Mouse (Mus musculus) layer of hippocampus, adult 18-20 months (tissue): ENCODE measurements at regions not wholly inside any gene's neighbourhood (a gene's known extent, or its start where the extent isn't known, plus 50 kb on each side); places are given as distances from the start of the nearest gene placed in this dataset.

Source experiments
- DNase-seq, 2 experiments: peaks; one replicate each; pipeline ENCODE4 v3.0.0; 2022; ENCODE audit warnings: low spot score in 2 of 2

DNA sequence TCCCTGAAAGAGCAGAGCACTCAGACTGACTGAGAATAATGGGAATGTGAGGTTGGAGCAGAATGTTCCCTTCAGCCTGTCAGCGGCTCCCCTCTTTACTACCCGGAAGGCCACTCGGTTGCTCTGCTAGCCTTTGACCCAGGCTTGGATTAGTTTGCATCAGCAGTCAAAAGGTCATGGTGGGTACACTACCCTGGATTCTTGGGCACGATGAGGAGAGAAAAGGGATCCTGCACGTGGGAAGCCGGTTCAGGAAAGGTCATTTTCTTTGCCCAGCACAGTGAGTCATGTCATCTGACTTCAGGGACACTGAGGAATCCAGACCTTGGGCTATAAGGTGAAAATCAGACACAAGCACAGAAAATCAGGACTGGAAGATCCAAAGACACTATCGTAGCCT, 443.3 kb downstream of the Rps24 start:
- no peak for DNase-seq

DNA sequence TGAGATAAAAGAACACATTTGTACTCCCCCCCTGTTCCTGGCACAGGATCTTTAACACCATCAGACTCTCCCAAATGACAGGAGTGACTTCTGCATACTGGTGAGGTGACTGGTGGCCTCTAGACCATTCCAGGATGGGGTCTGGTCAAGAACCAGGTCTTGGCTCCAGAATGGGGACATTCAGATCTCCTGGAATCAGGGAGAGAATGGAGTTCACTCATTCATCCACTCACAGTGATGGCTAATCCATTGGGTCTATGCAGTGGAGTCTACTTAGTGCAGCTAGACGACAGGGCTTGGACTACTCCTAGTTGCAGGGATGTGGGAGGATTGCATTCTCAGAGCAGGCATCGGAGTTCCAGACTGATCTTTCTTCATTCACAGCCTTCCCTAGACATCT, 451.0 kb downstream of the Rps24 start:
- no peak for DNase-seq

DNA sequence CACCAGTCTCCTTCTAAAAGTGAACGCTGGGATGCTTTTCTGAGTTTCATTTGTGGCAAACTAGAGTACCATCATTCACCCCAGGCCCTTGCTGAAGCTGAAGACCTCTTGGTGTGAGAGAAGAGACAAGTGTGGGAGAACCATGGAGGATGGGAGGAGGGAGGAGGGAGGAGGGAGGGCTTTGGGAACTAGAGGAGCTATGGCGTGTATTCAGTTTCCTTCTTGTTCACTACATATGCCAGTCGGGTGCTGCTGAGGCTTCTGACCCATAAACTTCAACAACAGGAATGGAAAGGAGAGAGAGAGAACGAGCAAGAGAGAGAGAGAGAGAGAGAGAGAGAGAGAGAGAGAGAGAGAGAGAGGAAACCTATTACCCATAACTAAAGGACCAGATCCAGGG, 452.1 kb downstream of the Rps24 start:
- DNase-seq: no peak

DNA sequence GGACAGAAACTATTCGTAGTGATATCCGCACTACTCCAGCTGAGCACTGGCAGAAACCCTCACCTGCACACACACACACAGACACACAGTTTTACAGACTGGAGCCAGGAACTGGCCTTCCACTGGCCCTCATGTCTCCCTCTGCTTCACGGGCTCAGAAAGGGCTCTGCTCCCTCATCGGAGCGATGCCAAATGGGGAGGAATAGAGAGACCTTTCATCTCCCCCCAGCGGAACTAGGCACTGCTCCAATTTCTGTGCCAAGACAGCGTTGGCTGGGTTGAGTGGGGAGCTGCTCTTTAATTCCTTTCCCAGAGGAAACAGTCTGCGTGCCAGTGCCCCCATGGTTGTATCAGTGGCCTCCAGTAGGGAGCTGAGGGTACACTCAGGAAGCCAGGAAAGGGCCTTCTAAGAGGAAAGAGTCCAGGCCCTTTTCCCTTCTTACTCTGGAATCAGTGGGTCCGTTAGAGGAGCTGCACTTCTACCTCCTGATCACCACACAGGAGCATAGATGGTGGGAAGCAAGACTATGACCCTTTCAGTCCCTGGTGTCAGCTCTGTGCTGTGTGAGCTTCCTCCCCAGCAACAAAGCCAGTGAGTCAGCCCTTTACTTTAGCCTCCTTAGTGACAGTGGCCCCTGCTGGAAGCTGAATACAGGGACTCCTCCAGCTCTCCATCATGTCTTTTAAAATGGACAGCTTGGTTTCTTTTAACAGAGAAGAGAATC, 452.7 kb downstream of the Rps24 start:
- peak; percentile 66 to 85 for DNase-seq

DNA sequence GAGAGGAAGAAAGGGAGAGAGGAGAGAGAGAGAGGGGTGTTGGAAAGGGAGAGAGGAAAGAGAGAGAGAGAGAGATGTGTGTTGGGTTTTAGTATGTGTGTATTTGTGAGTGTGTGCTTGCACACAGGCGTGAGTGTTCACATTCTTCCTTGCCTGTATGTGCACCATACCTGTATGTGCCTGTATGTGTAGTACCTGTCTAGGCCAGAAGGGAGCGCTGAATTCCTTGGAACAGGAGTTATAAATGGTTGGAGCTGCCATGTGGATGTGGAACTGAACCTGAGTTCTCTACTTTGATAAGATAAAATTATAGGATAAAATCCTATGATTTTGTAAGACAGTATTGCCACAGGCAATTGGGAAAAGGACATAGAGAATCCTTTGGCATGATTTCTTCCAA, 458.8 kb downstream of the Rps24 start:
- DNase-seq: no peak

DNA sequence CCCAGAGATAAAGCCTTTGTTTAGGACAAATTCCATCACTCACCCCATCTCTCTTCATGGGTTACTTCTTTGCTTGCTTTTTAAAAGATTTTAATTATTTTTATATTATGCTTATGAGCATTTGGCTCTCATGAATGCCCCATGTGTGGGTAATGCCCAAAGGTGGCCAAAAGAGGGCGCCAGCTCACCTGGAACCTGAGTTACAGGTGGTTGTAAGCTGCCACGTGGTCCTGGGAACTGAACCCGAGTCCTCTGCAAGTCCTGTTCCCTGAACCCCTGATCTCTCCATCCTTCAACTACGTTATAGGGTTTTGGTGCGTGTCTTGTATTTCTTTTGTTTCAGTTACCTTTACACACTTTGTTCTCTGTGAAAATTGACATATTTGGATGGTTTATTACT, 460.2 kb downstream of the Rps24 start:
- no peak for DNase-seq

DNA sequence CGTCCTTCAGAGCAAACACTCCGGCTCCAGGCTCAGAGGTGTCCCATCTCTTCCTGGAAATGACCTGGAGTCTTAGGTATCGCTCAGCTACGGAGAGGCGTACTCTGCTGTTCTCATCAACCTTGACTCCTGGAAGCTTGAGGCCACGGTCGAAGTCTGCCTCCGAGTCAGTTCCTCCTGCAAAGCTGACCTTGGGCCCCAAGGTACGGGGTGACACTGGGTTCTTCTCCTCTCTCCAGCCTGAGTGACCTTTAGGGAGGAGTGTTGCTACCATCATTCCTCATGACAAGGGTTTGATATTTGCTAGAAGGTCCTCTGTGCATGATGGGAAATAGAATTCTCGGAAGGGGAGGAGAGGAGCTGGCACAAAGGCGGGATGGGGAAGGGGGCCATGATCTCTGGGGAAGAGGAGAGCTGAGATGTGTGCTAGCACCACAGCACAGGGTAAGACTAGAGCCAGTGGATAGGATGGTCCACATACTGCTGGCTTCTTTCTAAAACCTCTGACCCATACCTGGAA, 469.0 kb downstream of the Rps24 start:
- DNase-seq: no peak

DNA sequence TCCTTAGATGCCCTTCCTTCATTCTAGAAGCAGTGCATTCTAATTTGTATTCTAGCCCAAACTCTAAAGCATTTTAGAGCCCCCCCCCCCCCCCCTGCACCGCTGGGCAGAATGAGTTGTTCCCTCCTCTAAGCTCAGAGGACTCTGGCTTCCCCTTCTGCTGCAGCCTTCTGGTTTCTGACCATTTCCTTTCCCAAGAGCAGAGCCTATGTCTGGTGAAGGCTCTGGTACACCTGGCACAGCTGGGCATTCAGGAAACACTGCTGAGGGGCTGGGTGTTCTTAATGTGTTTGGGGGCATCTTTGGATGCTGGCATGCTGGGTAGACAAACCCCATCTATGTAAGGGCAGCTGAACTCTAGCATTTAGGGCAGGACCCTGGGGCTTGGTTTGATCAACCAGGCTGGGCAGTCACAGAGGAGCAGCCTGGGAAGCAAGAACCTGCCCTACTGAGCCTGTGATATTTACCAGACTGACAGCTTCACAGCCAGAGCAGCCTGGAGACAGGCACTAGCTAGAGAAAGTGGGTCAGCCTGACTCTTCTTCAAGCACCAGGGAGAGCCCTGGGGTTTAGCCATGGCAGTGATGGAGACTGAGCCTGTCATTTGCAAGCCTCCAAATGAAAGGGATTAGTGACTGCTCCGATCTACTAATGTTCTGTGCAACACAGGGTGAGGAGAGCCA, 469.7 kb downstream of the Rps24 start:
- DNase-seq: no peak

DNA sequence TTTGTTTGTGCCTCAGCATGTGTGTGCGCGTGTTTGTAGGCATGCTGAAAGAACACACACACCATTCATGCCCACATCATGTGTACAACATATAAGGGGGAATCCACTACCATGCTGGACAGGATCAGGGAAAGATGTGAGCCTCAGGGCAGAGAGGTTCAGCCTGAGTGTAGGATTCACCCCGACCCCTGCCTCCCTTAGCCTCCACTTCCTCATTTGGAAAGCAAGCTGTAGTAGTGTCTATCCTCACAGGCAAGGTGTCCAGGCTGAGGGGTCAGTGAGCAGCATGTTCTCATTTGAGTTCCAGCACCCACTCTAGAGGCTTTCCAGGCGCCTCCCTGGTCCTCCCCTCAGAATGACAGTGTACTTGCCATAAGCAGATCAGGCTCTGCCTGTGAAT, 470.5 kb downstream of the Rps24 start:
- no peak for DNase-seq

DNA sequence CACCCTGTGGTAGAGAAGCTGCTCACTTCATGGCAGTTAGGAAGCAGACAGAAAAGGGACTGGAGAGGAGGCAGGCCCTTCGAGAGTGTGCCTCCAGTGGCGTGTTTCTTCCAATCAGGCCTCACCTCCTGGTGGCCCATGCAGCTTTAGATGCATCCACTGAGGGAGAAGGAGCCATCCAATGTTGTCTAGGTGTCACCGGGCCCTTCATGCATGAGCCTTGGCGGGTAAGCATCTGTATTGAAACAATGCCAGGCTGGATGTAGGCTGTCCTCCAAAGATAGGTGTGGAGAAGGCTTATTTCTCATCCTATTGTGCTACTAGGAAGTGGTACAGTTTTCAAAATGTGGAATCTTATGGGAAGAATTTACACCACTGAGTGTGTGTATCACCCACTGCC, 471.9 kb downstream of the Rps24 start:
- DNase-seq: no peak

DNA sequence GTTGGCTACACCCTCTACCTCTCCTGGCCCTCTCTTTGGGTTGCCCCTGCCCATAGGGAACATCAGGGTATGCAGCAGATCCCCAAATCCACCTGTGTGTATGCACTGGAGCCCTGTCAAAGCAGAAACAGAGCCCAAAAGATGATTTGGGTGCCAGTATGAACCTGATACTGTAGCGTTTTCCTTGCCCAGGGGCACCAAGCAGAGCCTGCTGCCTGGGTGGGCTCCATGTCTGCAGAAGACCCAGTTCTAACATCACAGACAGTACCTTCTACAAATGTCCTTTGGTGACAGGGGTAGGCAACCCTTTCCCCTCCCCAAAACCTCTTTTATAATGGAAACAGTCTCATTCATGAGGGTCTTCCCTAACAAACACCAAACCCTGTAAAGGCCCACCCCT, 472.5 kb downstream of the Rps24 start:
- no peak for DNase-seq

DNA sequence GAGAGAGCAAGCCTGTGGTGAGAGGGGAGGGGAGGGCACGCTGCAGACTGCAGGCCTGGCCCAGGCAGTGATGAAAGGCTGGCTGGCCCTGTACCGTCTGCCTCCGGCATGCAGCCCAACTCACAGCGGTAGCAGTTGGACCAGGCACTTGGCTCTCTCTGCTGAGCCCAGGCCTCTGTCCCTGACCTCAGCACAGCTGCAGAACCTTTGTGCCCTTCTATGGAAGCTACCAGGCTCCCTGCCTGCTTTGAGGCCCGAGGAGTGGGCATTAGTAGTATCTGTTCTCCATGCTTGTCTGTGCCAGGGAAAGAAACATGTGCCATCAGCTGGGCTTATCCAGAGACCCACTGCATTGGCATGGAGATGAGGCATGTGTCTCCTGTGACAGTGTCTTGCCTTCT, 473.2 kb downstream of the Rps24 start:
- peak; percentile 24 to 57 for DNase-seq

DNA sequence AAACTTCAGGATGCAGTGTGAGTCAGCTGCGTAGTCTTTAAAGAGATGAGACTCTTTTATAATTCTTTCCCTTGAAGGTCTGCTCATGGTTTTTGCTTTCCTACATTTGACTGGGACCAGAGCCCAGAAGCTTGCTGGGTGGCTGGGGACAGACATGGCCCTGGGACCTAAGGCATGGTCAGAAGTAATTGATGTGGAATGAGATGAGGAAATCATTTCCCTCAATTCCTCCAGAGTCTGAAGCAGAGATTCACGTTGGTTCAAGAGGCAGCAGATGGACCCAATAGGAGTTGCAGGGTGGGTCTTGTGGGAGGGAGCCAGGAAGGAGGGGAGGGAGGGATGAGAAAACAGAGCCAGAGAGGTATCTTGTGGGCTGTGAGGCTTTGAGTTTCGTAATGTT, 473.9 kb downstream of the Rps24 start:
- no peak for DNase-seq

DNA sequence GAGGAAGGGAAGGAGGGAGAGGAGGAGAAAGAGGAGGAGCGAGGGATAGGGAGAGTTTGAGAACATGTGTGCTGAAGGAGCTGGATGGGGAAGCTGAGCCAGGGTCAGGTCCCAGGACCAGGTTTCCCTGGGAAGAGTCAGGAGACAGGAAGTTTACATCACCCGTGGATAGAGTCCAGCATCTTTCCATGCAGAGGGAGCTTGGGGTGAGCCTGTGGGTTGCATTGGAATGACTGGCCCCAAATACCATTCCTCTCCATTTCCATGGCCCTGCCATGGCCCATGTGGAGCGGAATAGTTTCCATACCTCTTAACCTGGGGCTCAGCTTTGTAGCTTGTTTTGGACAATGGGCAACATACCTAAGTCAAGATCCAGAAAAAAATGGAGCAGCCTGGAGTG, 474.8 kb downstream of the Rps24 start:
- DNase-seq: no peak

DNA sequence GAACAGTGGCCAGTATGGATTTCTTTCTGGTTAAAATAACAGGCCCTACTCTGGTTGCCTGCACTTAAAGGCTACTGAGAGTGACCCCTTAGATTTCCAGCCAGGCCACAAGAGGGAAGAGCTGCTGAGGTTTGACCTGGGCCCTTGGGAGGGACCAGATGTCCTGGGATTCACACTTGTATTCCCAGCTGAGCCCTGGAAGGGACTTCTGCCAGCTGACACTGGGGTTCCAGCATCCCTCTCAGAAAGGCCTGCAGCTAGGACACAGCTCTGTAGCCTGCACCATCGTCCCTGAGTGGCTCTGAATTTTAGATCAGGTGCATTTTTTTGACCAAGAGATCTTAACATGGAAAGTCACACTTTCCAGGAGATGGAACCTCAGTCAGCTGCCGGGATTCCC, 482.7 kb downstream of the Rps24 start:
- DNase-seq: no peak

DNA sequence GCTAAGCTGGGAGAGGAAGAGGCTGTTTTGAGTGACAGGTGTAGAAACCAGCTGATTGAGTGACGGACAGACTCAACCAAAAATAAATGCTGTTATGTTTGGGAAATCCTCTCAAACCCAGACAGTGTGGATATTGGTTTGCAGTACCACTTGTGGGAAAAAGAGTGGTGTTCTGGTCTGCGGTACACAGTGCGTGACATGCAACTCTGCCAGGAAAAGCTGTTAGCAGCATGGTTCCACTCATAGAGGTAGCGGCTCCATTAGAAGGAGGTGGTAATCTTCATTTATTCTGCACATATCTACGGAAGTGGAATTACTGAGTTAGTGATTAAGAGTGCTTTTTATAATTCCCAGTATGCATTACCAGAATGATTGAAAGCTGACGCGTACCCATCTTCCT, 485.4 kb downstream of the Rps24 start:
- DNase-seq: no peak

DNA sequence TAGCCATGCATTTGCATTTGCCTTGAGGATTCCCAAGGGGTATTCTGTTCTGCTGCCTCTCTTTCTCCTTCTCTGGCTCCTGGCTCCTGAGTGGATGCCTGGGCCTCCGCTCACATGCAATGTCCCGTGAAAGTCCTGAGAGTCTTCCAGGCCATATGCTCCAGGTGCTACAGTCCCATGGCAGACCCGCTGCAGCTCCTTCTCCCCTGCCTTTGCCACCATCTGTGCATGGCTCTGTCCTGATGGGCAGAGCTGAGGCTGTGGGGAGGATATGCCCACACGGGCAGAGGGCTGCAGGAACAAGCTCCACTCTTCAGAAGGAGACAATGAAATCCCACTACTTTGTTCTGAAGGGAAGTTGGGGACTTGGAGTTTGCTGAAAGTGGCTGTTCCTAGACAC, 485.9 kb upstream of the Zmiz1 start:
- DNase-seq: no peak

DNA sequence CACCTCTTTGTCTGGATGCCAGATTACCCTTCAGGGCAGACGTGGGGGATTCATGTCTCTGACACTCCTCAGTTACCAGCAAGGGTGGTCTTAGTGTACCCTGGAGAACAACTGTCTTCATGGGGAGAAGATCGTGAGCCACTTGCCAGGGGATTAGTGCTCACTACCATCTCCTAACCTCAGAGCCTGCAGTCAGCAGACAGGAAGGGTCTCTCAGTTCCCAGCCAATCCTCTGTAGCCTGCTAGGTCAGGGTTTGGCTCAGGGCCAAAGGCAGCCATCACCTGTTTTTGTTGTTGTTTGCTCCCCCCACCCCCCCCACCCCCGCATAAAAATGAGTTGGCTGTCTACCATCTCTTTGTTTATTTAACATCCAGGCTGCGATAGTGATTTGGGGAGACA, 485.4 kb upstream of the Zmiz1 start:
- no peak for DNase-seq

DNA sequence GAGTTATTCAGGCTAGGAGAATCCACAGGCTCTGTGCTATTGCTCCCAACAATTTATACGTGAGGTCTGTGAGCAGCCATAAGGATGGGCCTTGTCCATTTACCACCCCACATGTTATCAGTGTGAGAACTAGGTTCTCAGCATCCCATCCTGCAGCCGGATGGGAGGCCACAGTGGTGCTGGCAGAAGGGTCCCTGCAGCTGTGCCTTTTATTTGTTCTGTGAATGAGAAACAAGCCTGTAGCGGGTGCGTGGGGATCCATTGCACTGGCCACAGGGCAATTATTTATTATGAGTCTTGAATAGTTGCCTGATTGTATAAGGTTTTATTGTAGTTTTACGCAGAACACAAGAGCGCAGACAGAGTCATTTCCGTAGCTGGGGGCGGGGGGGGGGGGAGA, 476.5 kb upstream of the Zmiz1 start:
- no peak for DNase-seq

DNA sequence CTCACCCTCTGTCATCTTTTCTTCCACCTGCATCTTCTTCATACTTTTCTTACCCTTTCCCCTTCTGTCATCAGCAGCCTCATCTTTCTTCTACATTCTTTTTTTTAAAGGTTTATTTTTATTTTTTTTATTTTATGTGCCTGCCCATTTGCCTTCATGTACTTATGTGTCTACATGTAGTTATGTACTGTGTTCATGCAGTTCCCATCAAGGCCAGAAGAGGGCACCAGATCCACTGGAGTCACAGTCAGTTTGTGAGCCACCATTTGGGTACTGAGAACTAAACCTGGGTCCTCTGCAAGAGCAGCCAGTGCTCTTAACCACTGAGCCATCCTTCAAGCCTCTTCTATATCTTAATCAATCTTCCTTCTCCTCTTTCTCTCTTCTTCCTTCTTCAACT, 475.7 kb upstream of the Zmiz1 start:
- DNase-seq: peak in 1 of 2 experiments; percentile 28

DNA sequence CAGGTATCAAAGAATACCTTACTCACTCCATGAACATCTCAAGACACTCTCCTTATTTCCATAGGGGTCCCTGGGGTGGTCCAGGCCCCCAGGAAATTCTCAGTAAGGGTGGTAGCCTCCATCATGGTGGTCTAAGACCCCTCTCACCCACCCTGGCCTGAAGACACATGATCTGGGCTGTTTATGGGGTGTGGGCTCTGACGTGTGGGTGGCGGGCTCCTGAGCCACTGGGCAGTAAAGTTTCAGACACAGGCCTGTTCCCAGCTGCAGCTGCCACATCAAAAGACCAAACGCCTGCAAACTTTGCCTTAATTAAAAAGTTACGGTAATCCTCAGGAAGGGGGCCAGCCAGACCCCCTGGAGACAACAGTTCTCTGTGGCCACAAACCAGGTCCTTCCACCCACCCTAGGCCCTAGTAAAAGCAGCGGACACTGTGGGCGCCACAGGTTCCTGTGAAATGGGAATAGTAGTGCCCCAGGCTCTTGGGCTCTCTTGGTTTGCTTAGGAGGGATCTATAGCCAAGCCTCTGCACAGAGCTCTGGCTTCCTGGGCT, 473.1 kb upstream of the Zmiz1 start:
- DNase-seq: no peak

DNA sequence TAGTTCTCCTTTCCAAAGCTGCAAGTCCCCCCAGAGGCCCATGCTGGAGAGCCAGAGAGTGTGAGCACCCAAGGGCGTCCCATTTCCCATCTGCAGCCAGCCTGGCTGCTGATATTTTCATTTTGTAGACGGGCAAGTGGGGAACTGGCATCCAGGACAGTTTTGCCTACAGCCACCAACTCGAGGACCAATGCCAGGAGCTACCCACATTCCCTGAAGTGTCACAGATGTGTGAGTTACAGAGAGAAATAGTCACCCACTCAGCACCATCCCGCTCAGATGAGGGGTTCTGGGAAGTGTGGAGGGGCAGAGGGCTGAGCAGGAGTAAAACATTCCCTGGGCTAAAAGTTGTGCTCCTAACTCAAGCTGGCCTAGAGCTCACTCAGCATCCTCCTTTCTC, 472.6 kb upstream of the Zmiz1 start:
- DNase-seq: peak in 1 of 2 experiments; percentile 49
